Mouse (Mus musculus) layer of hippocampus, postnatal 10 days (tissue): ENCODE data around the gene Smyd4. TPM values are rescaled to one million over a fixed set of nuclear protein-coding genes. Genes with fewer than 3 reads are reported as not detected.
A peak's percentile ranks its signal among the peaks of the same experiment; 100 is the strongest.

ENCODE experiments used
- DNase-seq, 2 experiments: peaks; one replicate each; pipeline ENCODE4 v3.0.0; 2021; ENCODE audit warnings: low spot score in 2 of 2
- long read RNA-seq: library from polyadenylated mRNA; stranded (forward); transcript quantifications from one replicate; pipeline ENCODE4 v2.0.0, GENCODE M21; 2023
- total RNA-seq, 2 experiments: library from RNA; stranded (reverse); gene quantifications; 2 replicates each; pipeline ENCODE4 v1.2.3; 2021

Smyd4 gene
- total RNA-seq, result 10 to 100 TPM; 13.2 to 13.7 TPM
- long read RNA-seq, partial matches to known transcripts, result 9 of 18 reads
- long read RNA-seq, other reads (novel, unspliced or antisense), result 5 of 18 reads

- DNase-seq, result peak; percentile 89 to 94
Measured at GRCm38 (mm10) chr11:75348199-75348889, at the start of gene Smyd4, which contains the start of gene Rpa1. Gene Smyd4, plus strand, starts transcription at chr11:75348433. Gene Rpa1, minus strand, starts transcription at chr11:75348324.

DNA sequence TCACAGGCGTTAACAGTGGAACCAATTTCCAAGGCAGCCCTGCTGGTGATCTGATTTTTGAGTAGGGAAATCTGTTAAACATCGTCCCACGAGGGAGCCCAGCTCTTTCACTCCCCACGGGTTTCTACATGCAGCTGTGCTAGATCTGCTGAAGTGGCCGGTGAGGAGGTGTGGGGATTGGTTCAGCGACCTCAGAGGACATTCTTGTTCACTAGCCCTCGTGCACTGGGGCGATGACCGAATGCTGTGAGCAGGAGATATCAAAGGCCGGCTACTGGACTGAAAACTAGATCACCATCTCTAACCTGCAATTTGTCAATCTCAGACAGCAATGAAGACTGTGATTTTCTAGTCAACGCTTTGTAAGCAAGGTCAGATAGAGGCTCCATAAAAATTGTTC is 49.7 kb upstream of the Smyd4 start:
- no peak for DNase-seq

DNA sequence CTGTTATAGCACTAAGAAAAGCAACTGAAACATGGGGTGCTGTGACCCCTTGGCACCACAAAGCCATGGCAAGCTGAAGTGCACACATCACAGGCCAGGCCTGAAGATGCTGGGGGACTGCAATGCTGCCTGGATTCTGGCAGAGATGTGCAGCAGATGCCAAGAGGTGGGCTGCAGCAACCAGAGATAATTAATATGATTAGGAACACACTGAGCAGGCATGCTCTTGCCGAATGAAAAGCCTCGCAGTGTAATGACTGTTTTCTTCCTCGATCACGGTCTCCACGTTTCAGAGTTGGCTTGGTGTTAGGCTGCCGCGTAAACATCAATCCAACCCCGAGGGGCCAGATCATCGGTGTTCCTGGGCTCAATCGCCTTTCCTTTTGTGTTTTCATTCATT is 48.4 kb upstream of the Smyd4 start:
- DNase-seq, result no peak

GRCm38 (mm10) chr11:75300954-75301353 is 47.3 kb upstream of the Smyd4 start:
- no peak for DNase-seq

DNA sequence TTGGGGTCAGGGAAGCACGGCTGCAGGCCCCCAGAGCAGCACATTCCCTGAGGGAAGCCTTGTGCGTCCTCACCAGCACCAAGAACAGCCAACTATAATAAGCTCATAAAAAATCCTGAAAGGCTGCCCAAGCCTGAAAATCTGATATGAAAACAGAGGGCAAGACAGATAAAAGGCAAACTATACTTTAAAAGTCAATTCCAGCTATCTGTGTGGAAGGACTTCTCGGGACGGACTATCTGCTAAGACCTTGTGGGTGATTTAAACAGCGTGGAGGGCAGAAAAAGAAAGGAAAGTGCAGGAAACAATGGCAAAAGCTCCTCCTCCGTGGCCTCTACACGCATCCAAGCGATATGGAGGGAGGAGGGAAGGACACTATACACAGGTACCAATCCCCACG is 43.4 kb upstream of the Smyd4 start:
- no peak for DNase-seq

GRCm38 (mm10) chr11:75308650-75309049 is 39.6 kb upstream of the Smyd4 start:
- DNase-seq, result no peak

GRCm38 (mm10) chr11:75310813-75311212 is 37.4 kb upstream of the Smyd4 start:
- no peak for DNase-seq

DNA sequence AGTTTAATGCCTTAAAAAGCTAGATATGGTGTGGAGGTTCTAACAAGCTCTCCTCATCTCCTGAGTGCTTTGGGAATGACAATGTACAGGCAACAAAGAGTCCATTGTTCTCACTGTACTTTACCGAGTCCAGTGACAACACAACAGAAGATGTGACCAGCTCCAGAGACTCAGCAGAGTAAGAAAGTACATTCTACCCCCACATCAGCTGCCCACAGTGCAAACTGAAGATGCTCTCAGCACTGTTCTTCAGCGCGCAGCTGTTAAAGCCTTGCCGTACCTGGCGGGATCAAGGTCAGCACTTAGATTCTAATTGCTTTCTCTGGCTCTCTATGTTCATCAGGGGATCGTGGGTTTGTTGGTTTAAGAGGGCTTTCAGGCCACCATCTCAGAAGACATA is 36.5 kb upstream of the Smyd4 start:
- no peak for DNase-seq

GRCm38 (mm10) chr11:75313834-75314233 is 34.4 kb upstream of the Smyd4 start:
- DNase-seq, result no peak

DNA sequence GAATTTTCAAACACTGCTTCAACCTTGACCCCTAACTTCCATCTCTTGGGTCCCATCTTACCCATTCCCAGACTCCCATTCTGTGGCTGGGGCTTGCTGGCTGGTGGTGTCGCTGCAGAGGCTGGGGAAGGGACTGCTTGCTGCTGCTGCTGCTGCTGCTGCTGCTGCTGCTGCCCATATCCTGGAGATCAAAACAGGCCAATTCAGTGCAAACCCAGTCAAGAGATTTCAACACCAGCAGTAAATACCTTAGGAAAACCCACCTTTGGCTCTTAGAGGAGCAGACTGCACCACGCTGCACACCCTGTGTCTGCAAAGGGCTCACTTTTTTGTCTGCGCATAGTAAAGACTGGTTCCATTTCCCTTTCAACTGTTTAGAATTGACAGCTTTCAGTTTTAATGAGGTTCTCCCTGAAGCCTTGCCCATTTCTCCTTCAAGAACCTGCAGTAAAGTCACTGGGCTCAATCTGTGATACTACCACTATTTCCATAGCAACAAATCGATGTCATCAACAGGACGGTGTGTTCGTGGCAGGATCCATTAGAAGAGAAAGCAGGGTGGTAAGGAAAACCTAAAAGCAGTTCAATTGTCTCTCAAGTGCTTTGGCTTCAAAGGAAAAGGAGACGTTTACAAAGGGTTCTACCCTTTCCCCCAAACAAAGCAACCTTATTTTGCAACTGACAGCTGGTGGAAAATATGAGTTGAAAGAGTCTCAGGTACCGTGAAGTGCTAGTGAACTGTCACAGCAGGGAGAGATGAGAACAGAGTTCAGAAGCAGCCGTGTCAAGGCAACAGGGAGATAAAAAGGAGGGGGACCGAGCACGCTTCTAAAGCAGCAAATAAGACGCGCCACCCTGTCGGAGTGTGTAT is 29.6 kb upstream of the Smyd4 start:
- no peak for DNase-seq

DNA sequence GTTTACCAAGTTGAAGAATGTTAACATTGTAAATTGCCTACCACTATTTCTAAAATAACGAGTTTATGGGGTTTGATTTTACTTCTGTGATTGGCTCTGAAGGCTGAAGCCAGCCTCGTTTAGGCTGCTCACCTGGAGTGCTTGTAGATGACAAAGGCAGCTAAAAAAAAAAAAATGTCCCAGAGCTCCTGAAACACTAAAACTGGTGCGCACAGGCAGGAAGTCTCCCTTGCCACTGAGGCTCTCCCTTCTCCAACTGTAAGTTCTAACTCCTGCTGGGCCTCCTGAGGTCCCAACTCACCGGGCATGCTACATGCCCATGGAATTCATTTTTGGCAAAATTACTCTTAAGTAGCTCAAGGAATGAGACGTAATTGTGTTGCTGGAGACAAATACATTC is 29.0 kb upstream of the Smyd4 start:
- DNase-seq, result no peak

GRCm38 (mm10) chr11:75323326-75323737 is 24.9 kb upstream of the Smyd4 start:
- DNase-seq, result no peak

DNA sequence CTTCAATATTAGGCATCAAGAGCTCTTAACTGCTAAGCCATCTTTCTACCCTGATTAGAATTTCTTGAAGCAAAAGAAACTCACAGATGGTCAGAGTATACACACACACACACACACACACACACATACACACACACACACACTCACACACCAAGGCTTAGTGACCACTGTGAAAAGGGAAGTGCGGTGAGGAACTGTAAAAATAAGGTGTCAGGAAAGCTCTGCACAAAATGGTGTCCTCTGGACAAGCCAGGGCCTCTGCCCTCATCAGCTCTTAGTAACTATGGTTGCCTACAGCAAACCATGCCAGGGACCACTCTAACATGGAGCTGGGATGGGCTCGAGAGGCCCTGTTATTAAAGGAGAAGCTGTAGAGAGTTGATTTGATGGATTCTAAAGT is 23.8 kb upstream of the Smyd4 start:
- no peak for DNase-seq

DNA sequence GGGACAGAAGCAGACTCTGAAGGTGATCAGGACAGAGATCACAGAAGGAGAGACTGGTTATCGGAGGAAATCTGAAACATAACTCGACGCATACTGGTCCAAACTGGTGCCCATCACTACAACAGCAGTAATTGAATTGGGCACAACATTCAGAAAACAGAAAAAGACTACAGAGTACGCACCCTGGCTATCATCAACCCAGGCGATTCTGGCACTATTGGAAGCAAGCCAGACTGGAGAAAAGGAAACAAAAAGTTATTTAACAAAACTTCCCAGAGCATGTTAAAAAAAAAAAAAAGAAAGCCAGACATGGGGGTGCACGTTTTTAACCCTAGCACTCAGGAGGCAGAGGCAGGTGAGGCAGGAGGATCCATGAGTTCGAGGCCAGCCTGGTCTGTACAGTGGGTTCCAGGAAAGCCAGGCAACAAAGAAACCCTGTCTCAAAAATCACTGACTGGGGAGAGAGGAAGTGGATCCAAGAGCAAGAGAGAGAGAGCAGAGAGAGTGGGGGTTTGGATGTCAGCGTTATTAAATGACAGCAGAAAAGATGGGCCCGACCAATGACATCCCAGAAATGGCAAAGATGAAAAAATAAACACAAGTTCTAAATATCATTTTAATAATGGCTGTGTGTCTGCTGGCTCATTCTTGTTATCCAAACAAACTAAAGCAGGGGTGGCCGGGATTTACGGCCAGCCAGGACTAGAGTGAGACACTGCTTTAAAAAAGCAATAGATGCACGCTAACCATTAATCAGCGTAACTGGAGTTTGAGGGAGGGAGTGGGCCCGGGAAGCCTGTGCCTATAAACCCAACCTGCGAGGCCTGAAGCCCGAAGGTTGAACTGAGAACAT is 22.9 kb upstream of the Smyd4 start:
- no peak for DNase-seq

DNA sequence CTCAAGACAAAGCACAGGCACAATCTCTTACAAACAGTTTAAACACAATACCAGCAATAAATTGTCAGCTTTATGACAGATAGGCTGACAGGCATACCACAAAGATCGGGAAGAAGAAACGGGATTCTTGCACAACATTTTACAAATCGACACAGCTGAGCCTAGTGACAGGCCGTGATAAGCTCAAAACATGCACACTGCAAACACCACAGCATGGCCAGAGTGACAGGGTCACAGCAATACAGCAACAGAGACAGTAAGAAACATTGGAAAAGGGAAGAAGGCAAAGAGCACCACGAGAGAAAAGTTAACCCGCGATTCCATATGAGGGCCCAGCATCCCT is 22.3 kb upstream of the Smyd4 start:
- DNase-seq, result no peak

GRCm38 (mm10) chr11:75336676-75337075 is 11.6 kb upstream of the Smyd4 start:
- DNase-seq, result no peak

DNA sequence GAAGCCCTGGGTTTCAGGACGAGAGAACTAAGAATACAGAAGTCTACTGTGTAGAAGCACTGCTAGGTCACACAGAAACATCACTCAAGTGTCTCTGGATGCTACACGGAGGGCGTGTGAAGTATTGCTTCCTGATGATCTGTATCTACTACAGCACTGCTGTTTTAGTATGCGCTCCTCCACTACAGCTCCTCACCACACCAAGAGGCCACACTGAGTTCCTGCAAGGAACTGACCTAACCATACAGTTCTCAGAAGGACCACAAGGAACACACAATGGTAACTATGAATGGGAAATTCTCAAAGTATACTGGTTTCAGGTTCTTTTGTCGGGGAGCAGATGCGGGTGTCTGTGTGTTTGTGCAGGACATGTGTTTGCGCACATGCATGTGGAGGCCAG is 11.0 kb upstream of the Smyd4 start:
- no peak for DNase-seq

DNA sequence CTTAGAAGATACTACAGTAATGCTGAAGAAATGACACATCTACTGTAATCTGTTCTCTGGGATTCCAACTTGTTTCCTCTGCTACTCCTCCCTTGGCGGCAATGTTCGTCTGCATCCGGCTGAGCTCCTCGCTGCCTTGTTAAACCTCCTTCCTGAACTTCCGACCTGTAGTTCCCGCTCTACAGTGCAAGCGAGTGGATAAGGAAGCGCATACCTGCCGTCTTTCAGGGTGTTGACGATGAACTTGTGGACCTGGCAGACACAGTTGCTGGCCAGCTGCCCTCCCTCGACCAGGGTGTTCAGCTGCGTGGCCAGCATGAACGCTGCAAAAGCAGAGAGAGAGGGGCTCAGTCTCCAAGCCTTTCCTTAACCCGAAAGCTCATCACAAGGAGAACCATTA is 8.2 kb upstream of the Smyd4 start:
- DNase-seq, result no peak

GRCm38 (mm10) chr11:75340698-75341345 is 7.4 kb upstream of the Smyd4 start:
- peak; percentile 45 to 65 for DNase-seq

- no peak for DNase-seq
Measured at GRCm38 (mm10) chr11:75343096-75343495, 5.1 kb upstream of the Smyd4 start.

DNA sequence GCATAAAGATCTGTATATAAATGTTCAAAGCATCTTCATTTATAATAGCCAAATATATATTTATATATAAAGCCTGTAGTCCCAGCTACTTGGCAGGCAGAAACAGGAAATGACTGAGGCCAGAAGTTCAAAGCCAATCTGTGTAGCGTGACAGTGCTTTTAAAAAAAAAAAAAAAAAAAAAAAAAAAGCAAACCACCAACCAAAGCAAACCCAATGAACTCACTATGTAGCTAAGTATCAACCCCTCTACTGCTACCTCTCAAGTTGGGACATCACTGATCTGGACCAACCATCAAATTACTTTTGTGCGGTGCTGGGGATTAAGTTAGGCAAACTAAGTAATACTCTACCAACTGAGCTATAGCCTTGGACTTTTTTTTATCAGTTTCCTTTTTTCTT is 4.1 kb upstream of the Smyd4 start:
- DNase-seq, result no peak
